Mouse (Mus musculus): ENCODE measurements around the gene Zc3hc1.

Zc3hc1 gene

DNA sequence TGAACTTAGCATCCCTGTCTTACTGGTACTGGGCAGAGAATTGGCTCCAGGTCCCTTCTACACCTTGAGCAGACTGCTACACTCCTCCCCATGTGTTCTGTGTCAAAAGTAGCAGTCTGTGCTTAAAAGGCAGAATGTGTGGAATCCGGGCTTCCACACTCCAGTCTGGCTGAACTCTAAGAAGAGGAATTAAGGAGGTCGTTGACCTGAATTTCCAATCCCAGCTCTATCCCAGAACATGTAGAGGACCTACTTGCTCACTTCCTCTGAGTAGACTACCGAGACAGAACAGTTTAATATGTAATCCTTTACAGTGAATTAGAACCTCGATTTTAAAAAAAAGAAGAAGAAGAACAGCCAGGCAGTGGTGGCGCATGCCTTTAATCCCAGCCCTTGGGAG is 71.6 kb downstream of the Zc3hc1 start:
- in situ Hi-C loops (cut with MseI, MboI): no loop called here
